9 mouse cellular contexts compared by ENCODE assay signal in genomic region chr9:43737871-43738292, GRCm38 (mm10). TPM values are rescaled to one million over a fixed set of nuclear protein-coding genes. Genes with fewer than 3 reads are reported as not detected.
A peak's percentile ranks its signal among the peaks of the same experiment; 100 is the strongest.
DNase-seq lines count a peak whose midpoint lies in the region; ATAC-seq and TF ChIP-seq lines count a peak whose summit lies in the region.
"Had no signal": no experiment of that assay in that cellular context is flagged by ENCODE, and none has a peak within 500 bp of the region (broad histone marks: within the 10 kb centered on the region; RNA-seq: fewer than 3 reads in every experiment).

No protein-coding gene starts in this region.

- H3K27me3 ChIP-seq in heart, embryonic 16.5 days (ENCODE audit: control insufficient read depth, insufficient read depth, low read length): peaks cover 7% of the 10 kb centered on the region
- no peaks in the 10 kb centered on the region for H3K27me3 ChIP-seq in forebrain, postnatal 0 days (ENCODE audit: insufficient read depth, low read length)
- 0 out of 2 replicates have a peak, but pooled peaks cover 5% of the 10 kb centered on the region for H3K27me3 ChIP-seq in liver, embryonic 11.5 days (replicated peaks; ENCODE audit: control insufficient read depth, insufficient read depth, low read length)
- H3K27me3 ChIP-seq in neural tube, embryonic 13.5 days: peaks cover 14% of the 10 kb centered on the region; the same call in 1 of the 2 replicates

- no peak overlapping the region for H3K4me3 ChIP-seq in heart, embryonic 16.5 days (ENCODE audit: low read length)
- 0 out of 2 replicates have a peak overlapping the region, but pooled peaks have one; percentile 9 for H3K4me3 ChIP-seq in forebrain, postnatal 0 days (ENCODE audit: low read depth, low read length)
- H3K4me3 ChIP-seq in liver, embryonic 11.5 days (ENCODE audit: low read depth, low read length): no peak overlapping the region
- no peak overlapping the region; the same call in 1 of the 2 replicates for H3K4me3 ChIP-seq in neural tube, embryonic 13.5 days
- H3K4me3 ChIP-seq: erythroblast, embryonic 14.5 days had no signal

- no peak for TF ChIP-seq CTCF in forebrain, postnatal 0 days (IDR thresholded peaks at IDR 0.05; ENCODE audit: low read depth)

- no peak overlapping the region; the same call in 1 of the 2 replicates for H3K9ac ChIP-seq in heart, embryonic 16.5 days (ENCODE audit: low read length)
- no peak overlapping the region for H3K9ac ChIP-seq in forebrain, postnatal 0 days
- no peak overlapping the region for H3K9ac ChIP-seq in liver, embryonic 11.5 days (ENCODE audit: low read depth, low read length)
- H3K9ac ChIP-seq in neural tube, embryonic 13.5 days: no peak overlapping the region

- no peaks in the 10 kb centered on the region for H3K9me3 ChIP-seq in heart, embryonic 16.5 days (replicated peaks; ENCODE audit: control insufficient read depth, low read length)
- H3K9me3 ChIP-seq in forebrain, postnatal 0 days (ENCODE audit: low read length): no peaks in the 10 kb centered on the region
- H3K9me3 ChIP-seq in liver, embryonic 11.5 days (ENCODE audit: control insufficient read depth, low read length): no peaks in the 10 kb centered on the region
- no peaks in the 10 kb centered on the region for H3K9me3 ChIP-seq in neural tube, embryonic 13.5 days

- peak overlapping the region; percentile 14; the same call in 1 of the 2 replicates for H3K27ac ChIP-seq in heart, embryonic 16.5 days (ENCODE audit: low read length)
- H3K27ac ChIP-seq in forebrain, postnatal 0 days (ENCODE audit: low read depth, low read length): no peak overlapping the region
- H3K27ac ChIP-seq in liver, embryonic 11.5 days (ENCODE audit: low read depth, low read length): no peak overlapping the region
- no peak overlapping the region for H3K27ac ChIP-seq in neural tube, embryonic 13.5 days (replicated peaks)

- no peak for ATAC-seq in heart, embryonic 16.5 days (replicated peaks; ENCODE audit: extremely low read depth, insufficient read depth, low FRiP score)
- no peak for ATAC-seq in forebrain, postnatal 0 days
- ATAC-seq in liver, embryonic 11.5 days (replicated peaks; ENCODE audit: low FRiP score): no peak
- ATAC-seq in neural tube, embryonic 13.5 days (ENCODE audit: low read depth): no peak
- ATAC-seq in activated CD4-positive, CD25-positive, alpha-beta regulatory T cell, adult 4 months: no peak

- H3K4me1 ChIP-seq in heart, embryonic 16.5 days (ENCODE audit: control insufficient read depth, insufficient read depth, low read length): peaks cover 10% of the 10 kb centered on the region
- H3K4me1 ChIP-seq in forebrain, postnatal 0 days (ENCODE audit: insufficient read depth): peaks cover 9% of the 10 kb centered on the region; the same call in 1 of the 2 replicates
- 0 out of 2 replicates have a peak, but pooled peaks cover 3% of the 10 kb centered on the region for H3K4me1 ChIP-seq in liver, embryonic 11.5 days (replicated peaks; ENCODE audit: control insufficient read depth, insufficient read depth, low read length)
- H3K4me1 ChIP-seq in neural tube, embryonic 13.5 days (replicated peaks): peaks cover 34% of the 10 kb centered on the region

- DNase-seq in heart, adult 11 months: no peak
- DNase-seq in forebrain, postnatal 0 days: no peak
- no peak for DNase-seq in liver, embryonic 11.5 days (ENCODE audit: low spot score)
- DNase-seq in gastrocnemius, adult 18-20 months (ENCODE audit: low spot score): no peak
- no peak for DNase-seq in cerebellum, postnatal 4 days (ENCODE audit: low spot score in 2 of 2)

- WGBS in heart, embryonic 16.5 days: 1% methylated on average over 12 of the region's 12 CpGs
- WGBS in forebrain, postnatal 0 days: 2% methylated on average over 12 of the region's 12 CpGs
- 8% methylated on average over 12 of the region's 12 CpGs for WGBS in liver, embryonic 11.5 days
- 1% methylated on average over 12 of the region's 12 CpGs for WGBS in neural tube, embryonic 13.5 days

- H3K36me3 ChIP-seq in heart, embryonic 16.5 days (ENCODE audit: control insufficient read depth, insufficient read depth): no peaks in the 10 kb centered on the region
- no peaks in the 10 kb centered on the region for H3K36me3 ChIP-seq in forebrain, postnatal 0 days (ENCODE audit: insufficient read depth)
- H3K36me3 ChIP-seq in liver, embryonic 11.5 days (ENCODE audit: control insufficient read depth, insufficient read depth, low read length): no peaks in the 10 kb centered on the region
- H3K36me3 ChIP-seq in neural tube, embryonic 13.5 days: no peaks in the 10 kb centered on the region

- H3K4me2 ChIP-seq in heart, embryonic 16.5 days (ENCODE audit: low read depth, low read length): peak overlapping the region; percentile 34; the same call in 1 of the 2 replicates
- H3K4me2 ChIP-seq in forebrain, postnatal 0 days (ENCODE audit: low read depth): peak overlapping the region; percentile 33
- H3K4me2 ChIP-seq in liver, embryonic 11.5 days: peak overlapping the region; percentile 12
- peak overlapping the region; percentile 44 for H3K4me2 ChIP-seq in neural tube, embryonic 13.5 days

RNA-seq across cellular contexts. Expression of gene Nectin1, which starts 5.9 kb away (rescaled TPM):
- 1.7 and 2.0 TPM in 2 replicates for polyA plus RNA-seq in heart, embryonic 16.5 days (2015; fragmentation: Nextera tagmentation; extraction: Ambion mirVana)
- 29.5 and 43.7 TPM in 2 replicates for total RNA-seq in forebrain, postnatal 0 days (2014; rRNA removed)
- 7.2 and 11.8 TPM in 2 replicates for polyA plus RNA-seq in forebrain, postnatal 0 days (2015; fragmentation: Nextera tagmentation; extraction: Ambion mirVana)
- 2.4 and 2.6 TPM in 2 replicates for polyA plus RNA-seq in liver, embryonic 11.5 days (2014; fragmentation: Nextera tagmentation; extraction: Ambion mirVana)
- polyA plus RNA-seq in neural tube, embryonic 13.5 days (2015; fragmentation: Nextera tagmentation; extraction: Ambion mirVana): 12.0 and 14.1 TPM in 2 replicates
- total RNA-seq in gastrocnemius, adult 18-20 months (2021): 1 to 10 TPM; 1.9 to 3.4 TPM
- 1 to 10 TPM; 1.2 to 1.5 TPM for polyA plus RNA-seq in activated CD4-positive, CD25-positive, alpha-beta regulatory T cell, adult 4 months (2017; shearing (Covaris generic))
